Mouse (Mus musculus): ENCODE data around the gene Hoxb6.
A peak's percentile ranks its signal among the peaks of the same experiment; 100 is the strongest.

The Hoxb6 gene

GRCm38 (mm10) chr11:96269869-96270268, 22.4 kb upstream of the Hoxb6 start:
- DNase-seq (ENCODE audit: low read depth, low spot score), result peak; percentile 36

- DNase-seq (ENCODE audit: low read depth, low spot score), result peak; percentile 55
These were observed 21.2 kb upstream of the Hoxb6 start, which contains the start of gene Hoxb9 for GRCm38 (mm10) chr11:96270996-96271540. TSS of gene Hoxb9 (plus strand) at chr11:96271457.

DNA sequence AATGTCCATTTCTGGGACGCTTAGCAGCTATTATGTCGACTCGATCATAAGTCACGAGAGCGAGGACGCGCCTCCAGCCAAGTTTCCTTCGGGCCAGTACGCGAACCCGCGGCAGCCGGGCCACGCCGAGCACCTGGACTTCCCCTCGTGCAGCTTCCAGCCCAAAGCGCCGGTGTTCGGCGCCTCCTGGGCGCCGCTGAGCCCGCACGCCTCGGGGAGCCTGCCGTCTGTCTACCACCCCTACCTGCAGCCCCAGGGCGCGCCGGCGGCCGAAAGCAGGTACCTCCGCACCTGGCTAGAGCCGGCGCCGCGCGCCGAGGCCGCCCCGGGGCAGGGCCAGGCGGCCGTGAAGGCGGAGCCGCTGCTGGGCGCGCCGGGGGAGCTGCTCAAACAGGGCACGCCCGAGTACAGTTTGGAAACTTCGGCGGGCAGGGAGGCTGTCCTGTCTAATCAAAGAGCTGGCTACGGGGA, 20.7 kb upstream of the Hoxb6 start:
- peak; percentile 70 for DNase-seq (ENCODE audit: low read depth, low spot score)

DNA sequence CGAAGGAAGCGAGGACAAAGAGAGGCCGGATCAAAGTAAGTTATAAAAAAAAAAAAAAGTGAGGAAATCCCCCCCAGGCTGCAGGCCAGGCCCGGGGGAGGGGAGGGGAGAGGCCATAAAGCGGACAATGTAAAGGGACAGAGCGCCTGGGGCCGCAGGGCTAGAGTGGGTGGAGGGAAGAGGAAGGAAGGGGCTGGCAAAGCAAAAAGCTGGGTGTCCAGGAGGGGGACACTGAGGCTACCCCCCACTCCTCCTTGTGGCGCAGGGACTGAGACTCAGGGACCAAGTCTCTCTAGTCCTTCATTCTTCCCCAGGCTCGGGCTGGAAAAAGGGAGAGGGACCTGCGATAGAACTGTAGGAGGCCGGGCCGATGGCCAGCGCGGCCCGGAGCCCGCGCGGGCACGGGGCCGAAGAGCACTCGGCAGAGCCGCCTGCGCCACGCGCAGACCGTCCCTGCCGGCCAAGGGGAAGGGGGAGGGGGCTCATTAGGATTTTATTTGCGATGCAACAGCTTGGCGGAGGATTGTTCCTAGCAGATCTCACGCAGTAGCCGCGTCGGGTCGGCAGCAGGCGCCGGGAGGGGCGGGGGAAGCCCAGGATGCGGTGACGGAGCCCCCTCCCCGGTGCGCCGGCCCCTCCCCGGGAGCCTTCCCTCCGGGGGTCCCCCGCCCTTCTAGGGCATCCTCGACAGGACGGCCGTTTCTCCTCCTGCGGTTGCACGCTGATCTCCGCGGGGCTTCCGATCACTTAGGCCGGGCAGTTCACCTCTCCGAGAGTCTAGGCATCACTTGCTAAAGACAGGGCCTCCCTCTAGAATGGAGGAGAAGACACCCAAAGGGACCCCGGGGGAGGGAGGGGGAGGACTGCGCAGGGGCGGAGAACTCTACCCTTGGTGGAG, 20.0 kb upstream of the Hoxb6 start:
- DNase-seq (ENCODE audit: low read depth, low spot score), result peak; percentile 56

GRCm38 (mm10) chr11:96274428-96274827, 17.8 kb upstream of the Hoxb6 start:
- DNase-seq (ENCODE audit: low read depth, low spot score), result no peak

GRCm38 (mm10) chr11:96275896-96276295, 16.4 kb upstream of the Hoxb6 start:
- DNase-seq (ENCODE audit: low read depth, low spot score), result no peak

DNA sequence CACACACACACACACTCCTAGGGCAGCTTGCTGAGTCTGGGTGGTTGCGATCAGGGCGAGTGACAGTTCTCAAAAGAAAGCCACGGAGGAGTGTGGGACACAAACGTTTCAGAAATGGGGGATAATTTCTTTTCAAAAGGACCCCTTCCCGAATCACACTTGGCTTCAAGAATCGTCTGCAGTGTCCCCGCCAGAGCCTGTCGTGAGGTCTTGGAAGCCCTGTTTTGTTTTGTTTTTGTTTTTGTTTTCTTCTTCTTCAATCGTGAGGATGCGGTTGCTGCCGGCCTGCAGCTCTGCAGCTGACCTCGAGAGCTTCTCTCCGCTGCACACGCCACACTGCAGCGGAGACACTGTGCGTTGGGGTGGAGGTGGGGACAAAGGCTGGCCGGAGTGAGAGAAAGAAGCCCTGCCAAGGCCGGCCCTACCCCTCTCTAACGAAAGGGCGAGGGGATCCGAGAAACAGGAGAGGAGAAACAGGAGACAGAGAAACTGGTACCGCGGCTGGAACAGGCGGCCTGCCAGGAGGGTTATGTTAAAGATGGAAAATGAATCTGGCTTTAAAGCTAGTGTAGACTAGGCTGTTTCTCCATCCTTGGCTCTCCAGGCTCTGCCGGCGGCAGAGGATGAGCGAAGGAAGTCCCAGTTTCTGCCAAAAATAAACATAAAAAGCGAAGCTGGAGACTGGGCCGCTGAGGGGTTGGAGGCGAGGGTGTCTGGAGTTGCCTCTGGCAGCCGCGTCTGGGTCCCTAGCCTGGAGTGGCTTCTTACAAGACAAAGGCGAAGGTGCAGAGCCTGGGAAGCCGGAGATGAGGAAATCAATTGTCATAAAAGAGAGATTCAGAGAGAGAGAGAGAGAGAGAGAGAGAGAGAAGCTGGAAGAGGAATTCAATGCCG, 14.9 kb upstream of the Hoxb6 start:
- DNase-seq (ENCODE audit: low read depth, low spot score), result no peak

DNA sequence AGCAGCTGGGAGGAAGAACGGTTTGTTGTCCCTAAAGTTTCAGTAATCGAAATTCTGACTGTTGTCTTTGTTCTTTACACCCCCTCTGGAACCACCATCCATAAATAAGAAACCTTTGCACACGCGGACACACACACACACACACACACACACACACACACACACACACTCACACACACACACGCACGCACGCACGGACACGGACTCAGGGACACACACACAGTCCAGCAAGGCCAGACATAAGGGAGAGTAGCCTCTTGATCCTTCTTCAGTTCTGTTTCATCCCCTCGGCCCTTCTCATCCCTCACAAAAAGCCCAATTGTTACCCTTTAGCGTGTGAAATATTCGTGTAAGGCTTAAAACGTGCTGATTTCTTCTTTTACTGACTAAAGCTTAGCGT, 14.0 kb upstream of the Hoxb6 start:
- no peak for DNase-seq (ENCODE audit: low read depth, low spot score)

DNA sequence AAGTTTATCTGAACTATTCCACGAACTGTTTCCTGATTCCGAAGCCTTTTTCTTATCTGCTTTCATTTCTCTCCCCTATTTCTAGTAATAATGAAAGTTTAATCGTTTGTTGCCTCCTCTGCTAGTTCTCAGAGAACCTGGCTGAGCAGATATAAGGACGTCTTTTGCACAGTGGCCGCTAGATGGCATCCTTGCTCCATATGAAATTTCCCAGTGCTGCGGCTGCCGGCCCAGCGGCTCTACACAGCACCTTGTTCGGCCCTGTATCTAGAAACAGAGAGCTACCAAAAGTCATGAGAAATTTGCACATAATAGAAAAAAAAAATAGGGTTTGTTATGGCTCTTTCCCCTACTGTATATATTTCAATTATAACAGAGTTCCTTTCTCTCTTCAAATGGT, 13.5 kb upstream of the Hoxb6 start:
- peak; percentile 88 for DNase-seq (ENCODE audit: low read depth, low spot score)

GRCm38 (mm10) chr11:96279421-96280233, 12.6 kb upstream of the Hoxb6 start:
- peak; percentile 43 for DNase-seq (ENCODE audit: low read depth, low spot score)

GRCm38 (mm10) chr11:96280399-96281378, 11.6 kb upstream of the Hoxb6 start:
- no peak for DNase-seq (ENCODE audit: low read depth, low spot score)

DNA sequence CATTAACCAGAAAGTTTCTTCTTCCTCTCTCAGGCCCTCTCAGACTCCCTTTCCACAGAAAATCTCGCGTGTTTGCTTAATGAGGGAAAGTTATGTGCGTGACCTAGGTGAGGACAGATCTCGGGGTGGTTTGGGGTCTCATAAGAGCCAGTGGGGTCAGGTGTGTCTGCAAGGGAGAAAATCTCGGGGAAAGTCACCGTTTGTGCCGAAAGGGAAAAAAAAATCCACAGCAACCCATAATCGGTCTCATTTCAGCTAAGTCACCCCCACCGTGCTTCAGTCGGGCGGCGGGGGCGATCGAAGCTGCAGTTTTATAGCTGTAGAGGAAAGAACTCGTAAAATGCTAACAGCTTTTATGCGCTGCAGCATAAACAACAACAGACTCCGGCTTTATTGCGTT, 10.9 kb upstream of the Hoxb6 start:
- DNase-seq (ENCODE audit: low read depth, low spot score), result peak; percentile 24

DNA sequence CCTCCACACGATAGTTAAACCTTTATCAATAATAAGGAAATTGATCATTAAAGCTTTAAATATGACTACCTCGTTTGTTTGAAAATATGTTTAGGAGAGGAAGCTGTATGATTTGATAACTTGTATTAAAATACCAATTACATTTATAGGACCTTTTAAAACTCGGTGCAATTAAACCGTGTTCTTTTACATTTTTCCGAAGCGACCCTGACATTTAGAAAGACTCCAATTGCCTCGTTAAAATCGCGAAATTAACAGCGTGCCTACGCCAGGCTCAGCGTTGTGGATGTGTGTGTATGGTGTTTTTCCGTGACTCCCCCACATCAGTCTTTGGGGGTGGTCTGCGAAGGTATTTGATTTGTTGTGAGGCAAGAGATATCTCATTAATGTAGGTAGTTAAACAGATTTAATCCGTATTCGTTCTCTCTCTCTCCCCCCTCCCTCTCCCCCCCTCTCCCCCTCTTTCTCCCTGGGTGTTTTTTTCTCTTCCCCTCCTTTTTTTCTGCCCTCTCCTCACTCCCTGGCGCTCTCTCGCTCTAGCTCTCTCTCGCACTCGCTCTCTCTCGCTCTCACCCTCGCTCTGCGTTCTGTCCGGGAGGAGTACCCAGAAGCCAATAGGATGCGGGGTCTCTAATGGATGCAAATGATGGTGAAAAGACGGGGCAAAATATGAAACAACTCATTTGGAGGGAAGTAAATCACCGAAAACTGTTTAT, 10.3 kb upstream of the Hoxb6 start, which contains the start of gene Hoxb8:
TSS of gene Hoxb8 (plus strand) at position 51 of the 716 bp plus-strand sequence.
- DNase-seq (ENCODE audit: low read depth, low spot score), result peak; percentile 71

DNA sequence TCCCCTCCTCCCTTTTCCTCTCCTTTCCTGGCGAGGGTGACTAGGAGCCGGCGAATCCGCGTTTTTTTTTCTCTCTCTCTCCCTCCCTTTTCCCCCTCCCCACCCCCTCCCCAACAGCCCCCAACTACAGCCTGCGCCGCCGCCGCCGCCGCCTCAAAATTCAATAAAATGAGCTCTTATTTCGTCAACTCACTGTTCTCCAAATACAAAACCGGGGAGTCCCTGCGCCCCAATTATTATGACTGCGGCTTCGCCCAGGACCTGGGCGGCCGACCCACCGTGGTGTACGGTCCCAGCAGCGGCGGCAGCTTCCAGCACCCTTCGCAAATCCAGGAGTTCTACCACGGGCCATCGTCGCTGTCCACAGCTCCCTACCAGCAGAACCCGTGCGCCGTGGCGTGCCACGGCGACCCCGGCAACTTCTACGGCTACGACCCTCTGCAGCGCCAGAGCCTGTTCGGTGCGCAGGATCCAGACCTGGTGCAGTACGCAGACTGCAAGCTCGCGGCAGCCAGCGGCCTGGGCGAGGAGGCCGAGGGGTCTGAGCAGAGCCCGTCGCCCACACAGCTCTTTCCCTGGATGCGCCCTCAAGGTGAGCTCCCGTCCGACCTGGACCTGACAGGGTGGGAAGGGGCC, 9.4 kb upstream of the Hoxb6 start:
- DNase-seq (ENCODE audit: low read depth, low spot score), result peak; percentile 82

- peak; percentile 87 for DNase-seq (ENCODE audit: low read depth, low spot score)
These were observed 8.1 kb upstream of the Hoxb6 start for GRCm38 (mm10) chr11:96284041-96284749.

GRCm38 (mm10) chr11:96284774-96285734, 7.2 kb upstream of the Hoxb6 start:
- peak; percentile 76 for DNase-seq (ENCODE audit: low read depth, low spot score)
